Mouse (Mus musculus): ENCODE data around the gene Smok2b.
A peak's percentile ranks its signal among the peaks of the same experiment; 100 is the strongest.
"Not testable (repeated sequence)": the region's sequence is repeated elsewhere in the genome, so short reads cannot be mapped to it uniquely, and the experiment has no call there.

Smok2b gene

DNA sequence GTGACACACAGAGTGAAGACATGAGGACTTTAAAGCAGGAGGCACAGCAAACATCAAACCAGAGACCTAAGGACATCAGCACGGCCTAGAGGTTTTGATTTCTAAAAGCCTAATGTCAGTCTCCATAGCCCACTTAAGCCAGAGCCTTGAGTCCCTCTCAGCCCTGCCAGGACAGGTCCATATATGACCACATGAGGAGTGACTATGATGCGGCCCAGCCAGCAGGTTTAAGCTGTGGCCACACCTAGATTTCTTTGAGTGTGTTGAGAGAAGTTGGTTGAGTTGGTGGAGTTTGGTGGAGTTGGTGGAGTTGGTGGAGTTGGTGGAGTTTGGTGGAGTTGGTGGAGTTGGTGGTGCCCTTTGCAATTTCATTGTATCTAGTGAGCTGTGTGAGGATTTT lies at the start of gene Smok2b:
TSS of gene Smok2b (plus strand) at position 301 of the 400 bp plus-strand sequence.
- DNase-seq, result not testable (repeated sequence)

- DNase-seq, result not testable (repeated sequence)
These were observed 49.6 kb upstream of the Smok2b start for GRCm38 (mm10) chr17:13180491-13180890.

- not testable (repeated sequence) for DNase-seq
These were observed 47.3 kb upstream of the Smok2b start for GRCm38 (mm10) chr17:13182712-13183111.

DNA sequence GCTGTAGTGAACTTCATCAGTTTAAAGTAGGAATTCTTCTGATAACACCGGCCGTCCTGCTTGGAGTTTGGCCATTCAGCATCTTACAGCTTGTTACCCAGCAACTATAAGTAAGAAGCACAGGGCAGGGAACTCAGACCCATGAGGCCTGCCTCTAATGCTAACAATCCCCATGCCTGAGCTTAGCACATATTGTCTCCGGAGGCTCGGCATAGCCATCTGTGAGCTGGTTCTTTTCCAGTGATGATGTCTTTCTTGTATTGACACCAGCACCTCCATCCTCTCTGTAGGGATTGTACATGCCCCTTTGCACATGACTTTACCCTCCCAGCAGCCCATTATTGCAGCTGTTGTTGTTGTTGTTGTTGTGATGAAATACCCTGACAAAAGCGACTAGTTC lies 45.5 kb upstream of the Smok2b start:
- DNase-seq, result not testable (repeated sequence)

GRCm38 (mm10) chr17:13186541-13186940 lies 43.5 kb upstream of the Smok2b start:
- DNase-seq, result not testable (repeated sequence)

DNA sequence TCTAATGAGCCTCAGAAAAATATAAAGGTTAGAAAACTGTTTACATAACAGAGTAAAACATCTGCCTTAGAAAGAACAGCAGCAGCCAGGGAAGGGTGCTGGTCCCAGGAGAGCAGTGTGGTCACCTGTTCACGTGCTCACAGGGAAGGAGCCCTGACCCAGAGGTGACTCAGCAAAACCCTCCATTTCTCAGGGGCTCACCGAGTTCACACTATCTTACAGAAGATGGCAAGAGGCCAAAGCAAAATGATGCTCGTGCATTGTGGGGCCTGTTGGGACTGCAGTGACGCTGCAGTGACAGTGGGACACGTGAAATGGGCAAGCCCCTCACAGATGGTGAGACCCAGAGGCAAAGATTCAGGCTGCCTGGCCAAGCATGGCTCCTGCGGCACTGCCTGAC lies 42.4 kb upstream of the Smok2b start:
- DNase-seq, result not testable (repeated sequence)

DNA sequence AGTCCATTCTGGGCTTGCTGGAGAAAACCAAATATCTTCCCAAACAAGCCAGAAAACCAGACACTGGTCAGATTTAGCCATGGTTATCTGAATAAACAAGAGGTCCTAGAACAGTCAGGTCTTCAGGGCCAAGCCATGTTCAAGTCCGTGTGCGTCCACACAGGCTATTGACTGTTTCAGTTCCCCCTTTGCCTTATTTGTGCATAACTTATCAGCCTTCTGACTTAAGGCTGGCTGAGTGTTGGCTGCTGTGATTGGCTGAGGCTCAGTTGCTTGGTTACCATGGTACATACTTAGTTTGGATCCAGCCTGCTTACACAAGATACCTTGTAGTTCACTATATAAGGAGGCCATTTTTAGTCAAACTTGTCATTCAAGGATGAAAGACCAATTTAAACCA lies 41.2 kb upstream of the Smok2b start:
- not testable (repeated sequence) for DNase-seq

- not testable (repeated sequence) for DNase-seq
These were observed 39.0 kb upstream of the Smok2b start for GRCm38 (mm10) chr17:13190836-13191583.

GRCm38 (mm10) chr17:13196486-13196885 lies 33.6 kb upstream of the Smok2b start:
- not testable (repeated sequence) for DNase-seq

DNA sequence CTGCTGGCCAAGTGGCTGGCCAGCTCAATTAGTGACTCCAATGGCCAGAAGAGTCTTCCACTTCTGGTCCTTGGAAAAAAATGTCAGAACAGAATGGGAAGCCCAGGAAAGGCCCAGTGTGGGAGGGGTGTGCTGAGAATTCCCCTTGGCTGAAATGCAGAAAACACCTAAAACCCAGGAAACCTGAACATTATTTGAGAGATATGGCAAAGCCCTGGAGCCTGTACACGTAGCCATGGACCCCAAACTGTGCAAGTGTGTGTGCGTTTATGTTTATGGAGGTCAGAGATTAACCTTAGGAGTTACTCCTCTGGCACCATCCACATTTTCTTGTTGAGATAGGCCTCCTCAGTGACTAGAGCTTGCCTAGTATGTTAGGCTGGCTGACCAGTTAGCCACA lies 31.2 kb upstream of the Smok2b start:
- DNase-seq, result not testable (repeated sequence)

DNA sequence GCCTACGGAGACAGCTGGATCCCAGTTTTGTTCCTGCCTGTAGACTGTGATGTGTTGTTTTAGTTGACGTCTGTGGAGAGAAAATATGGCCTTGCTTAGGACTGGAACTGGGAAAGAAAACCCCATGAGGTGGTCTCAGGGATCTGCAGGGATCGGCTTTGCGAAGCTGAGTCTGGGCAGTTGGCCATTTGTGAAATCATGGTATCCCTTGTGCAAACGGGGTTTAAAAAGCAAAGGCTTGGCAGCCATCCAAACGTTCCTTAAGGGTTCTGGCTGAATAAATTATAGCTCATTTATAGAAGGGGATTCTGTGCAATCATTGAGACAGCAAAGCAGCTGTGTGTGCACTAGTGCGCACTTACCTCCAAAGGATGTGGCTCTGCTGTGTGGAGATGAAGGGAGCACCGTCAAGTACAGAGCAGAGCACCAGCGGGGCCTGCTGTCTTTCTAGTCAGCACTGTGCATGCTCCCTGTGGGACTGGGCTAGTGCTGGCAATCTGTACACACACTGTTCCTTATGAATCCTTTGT lies 30.1 kb upstream of the Smok2b start:
- peak; percentile 39 for DNase-seq

- not testable (repeated sequence) for DNase-seq
These were observed 28.5 kb upstream of the Smok2b start for GRCm38 (mm10) chr17:13201551-13201950.

DNA sequence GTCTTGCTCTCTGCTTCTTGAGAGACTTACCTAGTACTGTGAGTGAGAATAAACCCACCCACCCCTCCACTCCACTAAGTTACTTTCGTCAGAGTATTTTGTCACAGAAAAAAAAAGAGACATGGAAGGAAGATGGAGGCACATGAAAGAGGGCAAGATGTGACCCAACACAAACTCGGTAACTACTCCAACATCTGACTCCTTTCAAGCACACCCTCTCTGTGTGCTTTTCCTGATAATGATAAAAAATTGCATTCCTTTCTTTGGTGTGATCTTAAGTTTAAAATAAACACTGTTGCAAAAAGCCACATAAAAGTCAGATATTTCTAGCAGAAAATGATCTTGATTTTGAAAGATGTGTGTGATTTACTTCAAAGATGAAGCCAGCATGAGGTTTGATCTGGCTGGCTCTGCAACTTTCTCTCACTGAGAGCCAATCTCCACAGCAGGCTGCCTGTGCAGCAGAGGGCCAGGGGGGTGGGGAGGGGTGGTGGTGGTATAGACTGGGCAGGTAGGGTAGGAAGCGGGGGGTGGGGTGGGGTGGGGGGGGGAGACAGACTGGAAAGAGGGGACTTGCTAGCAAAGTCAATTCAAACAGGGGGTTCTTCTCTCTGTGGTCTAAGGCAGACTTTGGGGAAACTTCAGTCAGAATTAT lies 27.5 kb upstream of the Smok2b start:
- DNase-seq, result not testable (repeated sequence)

DNA sequence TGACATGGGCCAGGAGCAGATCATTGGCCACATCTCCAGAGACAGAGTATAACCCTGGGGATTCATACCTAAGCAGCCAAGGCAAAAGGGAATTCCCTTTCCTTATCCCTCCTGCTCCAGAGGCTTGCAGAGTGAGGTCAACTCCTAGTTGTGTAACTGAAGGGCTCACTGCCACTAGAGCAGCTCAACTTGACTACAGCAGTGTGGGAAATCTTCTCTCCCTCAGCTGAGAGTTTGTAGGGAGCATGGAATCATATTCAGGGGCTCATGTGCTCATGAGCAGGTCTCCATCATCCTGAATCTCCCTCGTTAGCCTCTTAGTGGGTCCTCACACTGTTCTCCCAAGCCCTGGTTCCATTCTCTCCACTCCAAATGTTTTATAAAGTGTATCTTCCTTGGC lies 24.8 kb upstream of the Smok2b start:
- not testable (repeated sequence) for DNase-seq

GRCm38 (mm10) chr17:13206491-13206890 lies 23.6 kb upstream of the Smok2b start:
- DNase-seq, result no peak

DNA sequence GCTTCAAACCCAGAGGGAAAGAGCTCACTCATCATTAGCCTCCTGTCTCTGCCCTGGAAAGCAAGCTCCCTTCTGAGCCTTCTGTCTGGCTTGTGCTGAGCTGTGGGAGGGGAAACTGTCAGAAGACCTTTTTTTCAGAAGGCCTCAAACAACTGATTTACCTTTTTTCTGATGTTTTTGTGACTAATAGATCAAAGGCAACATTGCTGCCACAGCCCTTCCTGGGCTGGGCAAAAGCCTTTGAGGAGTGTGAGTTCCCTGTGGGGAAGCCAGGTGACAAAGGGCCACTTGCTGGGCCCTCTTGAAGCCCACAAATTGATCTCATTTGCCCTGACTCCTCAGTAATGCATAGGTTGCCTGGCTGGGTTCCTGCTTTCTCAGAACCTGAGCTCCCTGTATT lies 21.6 kb upstream of the Smok2b start:
- DNase-seq, result not testable (repeated sequence)

DNA sequence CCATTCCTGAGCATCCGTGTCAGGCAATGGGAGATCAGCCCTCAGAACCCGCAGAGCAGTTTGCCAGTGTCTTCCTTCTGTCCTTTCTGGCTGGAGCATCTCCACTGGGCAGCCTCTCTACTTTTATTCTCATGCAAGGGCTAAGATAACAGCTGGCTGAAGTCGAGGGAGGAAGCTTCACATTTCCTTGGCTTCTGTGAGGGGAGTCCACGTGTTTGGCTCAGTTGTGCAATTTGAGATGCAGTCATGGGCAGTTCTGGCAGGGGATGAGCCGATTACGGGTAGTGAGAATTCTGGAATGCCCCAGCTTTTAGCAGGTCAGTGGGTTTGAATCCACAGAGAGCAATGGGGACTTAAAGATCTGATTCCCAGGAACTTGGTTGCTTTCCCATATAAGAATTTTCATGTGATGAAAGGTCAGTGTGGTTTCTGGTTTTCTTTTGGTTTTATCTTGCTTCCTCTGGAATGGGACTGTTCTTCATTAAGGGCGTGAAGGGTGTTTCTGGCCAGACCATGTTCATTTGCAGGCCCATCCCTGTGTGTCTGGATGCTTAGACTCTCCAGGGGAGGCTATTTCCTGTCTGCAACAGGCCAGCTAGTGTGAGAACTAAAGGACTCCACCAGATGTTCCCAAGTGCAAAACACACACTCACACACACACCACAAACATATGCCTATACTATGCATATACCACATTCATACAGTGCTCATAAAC lies 17.8 kb upstream of the Smok2b start:
- peak; percentile 70 for DNase-seq

DNA sequence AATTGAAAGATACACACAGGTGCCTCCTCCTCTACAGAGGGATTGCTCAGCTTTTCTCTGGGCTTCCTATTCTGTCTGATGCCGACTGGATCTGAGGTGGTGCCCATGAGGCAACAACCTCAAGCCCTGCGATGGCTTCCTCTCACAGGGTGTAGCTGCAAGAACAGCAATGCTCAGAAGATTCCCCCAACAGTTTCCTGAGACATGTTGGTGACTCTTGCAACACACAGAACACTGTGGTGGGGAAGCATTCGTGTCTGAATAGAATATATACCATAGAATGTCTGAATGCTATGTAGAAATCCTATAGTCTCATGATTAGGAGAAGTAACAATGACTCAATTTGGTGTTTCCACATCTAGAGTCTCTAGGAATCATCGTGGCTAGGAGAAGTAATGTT lies 15.9 kb upstream of the Smok2b start:
- DNase-seq, result no peak

DNA sequence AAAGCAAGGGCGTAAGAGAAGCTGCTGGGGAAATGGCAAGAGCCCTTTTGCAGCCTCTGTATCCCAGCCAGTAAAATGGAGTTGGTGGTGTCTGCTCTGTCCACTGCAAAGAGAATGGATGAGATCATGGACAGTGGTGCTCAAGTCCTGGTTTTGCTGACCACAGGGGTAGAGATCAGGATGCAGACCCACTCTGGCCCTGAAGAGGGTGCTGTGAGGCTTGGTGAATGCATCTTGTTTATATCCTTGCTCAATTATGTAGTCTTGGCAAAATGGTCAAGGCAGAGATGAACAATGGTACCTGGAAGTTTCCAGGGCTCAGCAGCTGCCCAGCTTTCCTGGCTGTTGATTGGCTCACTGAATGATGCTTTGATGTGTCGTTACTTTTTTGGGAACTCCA lies 14.5 kb upstream of the Smok2b start:
- DNase-seq, result peak; percentile 41

DNA sequence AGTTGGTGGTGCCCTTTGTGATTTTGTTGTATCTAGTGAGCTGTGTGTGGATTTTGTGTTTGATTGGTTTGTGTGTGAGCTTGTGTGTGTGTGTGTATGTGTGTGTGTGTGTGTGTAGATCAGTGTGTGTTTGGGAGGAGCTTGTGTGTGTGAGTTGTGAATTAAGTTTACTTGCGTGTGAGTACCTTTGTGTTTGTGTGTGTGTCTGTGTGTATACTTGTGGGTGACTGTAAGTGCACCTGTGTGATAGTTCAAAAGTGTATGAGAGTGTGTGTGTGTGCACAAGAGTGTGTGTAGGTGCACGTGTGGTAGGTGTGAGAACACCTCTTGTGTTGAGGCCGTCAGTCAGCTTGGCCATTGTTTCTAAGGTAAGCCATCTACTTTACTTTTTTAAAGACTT lies 9.2 kb upstream of the Smok2b start, which contains the start of gene Smok2a:
TSS of gene Smok2a (plus strand) at position 301 of the 400 bp plus-strand sequence.
- DNase-seq, result no peak

- not testable (repeated sequence) for DNase-seq
These were observed 8.1 kb upstream of the Smok2b start for GRCm38 (mm10) chr17:13221921-13222320.

DNA sequence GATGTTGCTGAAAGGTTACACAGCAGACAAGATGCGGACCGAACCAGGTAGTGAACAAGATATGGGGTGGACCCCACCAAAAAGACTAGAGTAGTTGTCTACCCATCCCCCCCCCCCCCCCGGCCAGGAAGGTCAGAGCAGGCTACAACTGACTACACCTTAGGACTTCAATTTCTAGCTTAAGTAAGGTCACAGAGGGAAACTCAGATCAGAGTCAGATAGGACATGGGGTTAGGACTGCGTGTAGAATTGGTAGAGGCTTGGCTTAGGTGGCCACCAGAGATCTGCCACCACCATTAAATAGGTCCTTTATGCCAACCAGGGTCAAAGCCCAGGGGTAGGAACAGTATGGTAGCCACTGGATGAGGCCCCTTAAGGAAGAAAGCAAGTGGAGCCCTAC lies 9.4 kb downstream of the Smok2b start:
- not testable (repeated sequence) for DNase-seq

All from lung, postnatal 10 days (tissue).